Mouse (Mus musculus) megakaryocyte, embryonic 14.5 days (primary cell): ENCODE data around the gene Cd101.

Experiments used
- FLI1 ChIP-seq: IDR thresholded peaks from 2 replicates; pipeline ENCODE4 v1.6.1; 2012; ENCODE audit warnings: low read length, inconsistent platforms, mixed read lengths
- GATA1 ChIP-seq: IDR thresholded peaks from 3 replicates; pipeline ENCODE4 v1.6.1; 2012; ENCODE audit warnings: mixed read lengths, low read length, inconsistent platforms, borderline replicate concordance

GRCm38 (mm10) chr3:100947286-100947685 lies 82.1 kb downstream of the Cd101 start:
- TF ChIP-seq GATA1 (no peak), FLI1 (no peak)
